Mouse (Mus musculus) embryonic facial prominence, embryonic 11.5 days (tissue): ENCODE measurements around the gene A730061H03Rik. TPM values are rescaled to one million over a fixed set of nuclear protein-coding genes. Genes with fewer than 3 reads are reported as not detected.

Experiments
- ATAC-seq: fragments of 200-750 bp; cut with Nextera tagmentation; replicated peaks from 2 replicates; pipeline ENCODE4 v1.8.0; 2017; ENCODE audit warnings: low read depth; ENCODE audit not compliant: insufficient number of reproducible peaks, low FRiP score, low TSS enrichment
- DNase-seq: peaks from one replicate; pipeline ENCODE4 v3.0.0-alpha.2; 2015; ENCODE audit warnings: low spot score
- H3K27ac ChIP-seq: fragments of 300-500 bp; sonication (generic); replicated peaks from 2 replicates; pipeline ENCODE4 v1.5.1; 2014; ENCODE audit warnings: mild to moderate bottlenecking, low read depth, low read length, control low read depth
- H3K27me3 ChIP-seq: fragments of 300-500 bp; sonication (generic); 2 replicates; pipeline ENCODE4 v1.6.1; 2014; ENCODE audit warnings: mild to moderate bottlenecking, low read length, moderate library complexity, mixed read lengths; ENCODE audit not compliant: control insufficient read depth, insufficient read depth
- H3K36me3 ChIP-seq: fragments of 300-500 bp; sonication (generic); replicated peaks from 2 replicates; pipeline ENCODE4 v1.6.1; 2014; ENCODE audit warnings: low read depth, mild to moderate bottlenecking, low read length, moderate library complexity, mixed read lengths; ENCODE audit not compliant: control insufficient read depth, insufficient read depth
- H3K4me1 ChIP-seq: fragments of 300-500 bp; sonication (generic); 2 replicates; pipeline ENCODE4 v1.6.1; 2014; ENCODE audit warnings: low read length, mixed read lengths; ENCODE audit not compliant: control insufficient read depth, insufficient read depth
- H3K4me2 ChIP-seq: fragments of 300-500 bp; sonication (generic); 2 replicates; pipeline ENCODE4 v1.6.1; 2014; ENCODE audit warnings: low read depth, mild to moderate bottlenecking, control low read depth, low read length, moderate library complexity
- H3K4me3 ChIP-seq: fragments of 300-500 bp; sonication (generic); 2 replicates; pipeline ENCODE4 v1.5.1; 2014; ENCODE audit warnings: low read depth, low read length, control low read depth
- H3K9ac ChIP-seq: fragments of 300-500 bp; sonication (generic); replicated peaks from 2 replicates; pipeline ENCODE4 v1.6.1; 2014; ENCODE audit warnings: mild to moderate bottlenecking, control low read depth, low read length
- H3K9me3 ChIP-seq: fragments of 300-500 bp; sonication (generic); replicated peaks from 2 replicates; pipeline ENCODE4 v1.6.1; 2016; ENCODE audit warnings: mild to moderate bottlenecking, low read length, inconsistent platforms, mixed read lengths; ENCODE audit not compliant: control insufficient read depth
- WGBS: fragments of 180-500 bp; shearing (Covaris S2); extraction: QIAGEN DNeasy Blood & Tissue Kit; methylation state at CpG from one replicate; pipeline ENCODE4 v1.1.7; 2014; 5-methylcytosine and 5-hydroxymethylcytosine counted together
- polyA plus RNA-seq: library from polyadenylated mRNA; unstranded; fragments of >200 nt; fragmentation: Nextera tagmentation; extraction: Ambion mirVana; gene quantifications from 2 replicates; pipeline ENCODE4 v1.2.1, GENCODE M21; 2014

A730061H03Rik gene
- polyA plus RNA-seq, 1 experiment from 2014 or later = not detected

GRCm38 (mm10) chr14:55598521-55599390, 38.5 kb upstream of the A730061H03Rik start:
- H3K27me3 ChIP-seq = no peaks in the 10 kb centered on the region
- H3K4me3 ChIP-seq = no peak overlapping the region
- no peaks in the 10 kb centered on the region; the same call in 1 of the 2 replicates for H3K4me1 ChIP-seq
- no peak for ATAC-seq
- H3K36me3 ChIP-seq = peaks cover 15% of the 10 kb centered on the region
- no peak overlapping the region; the same call in 1 of the 2 replicates for H3K4me2 ChIP-seq
- H3K9me3 ChIP-seq = no peaks in the 10 kb centered on the region
- H3K9ac ChIP-seq = no peak overlapping the region
- H3K27ac ChIP-seq = no peak overlapping the region
- DNase-seq = no peak
- 94% methylated on average over 21 of the region's 21 CpGs for WGBS

GRCm38 (mm10) chr14:55596036-55596690, 36.0 kb upstream of the A730061H03Rik start:
- no peaks in the 10 kb centered on the region for H3K9me3 ChIP-seq
- H3K4me2 ChIP-seq = no peak overlapping the region
- H3K27me3 ChIP-seq = no peaks in the 10 kb centered on the region
- ATAC-seq (no peak), DNase-seq (no peak)
- WGBS = 82% methylated on average over 13 of the region's 13 CpGs
- H3K4me3 ChIP-seq = no peak overlapping the region
- H3K27ac ChIP-seq = no peak overlapping the region
- H3K4me1 ChIP-seq = 0 out of 2 replicates have a peak, but pooled peaks cover 2% of the 10 kb centered on the region
- H3K36me3 ChIP-seq = peaks cover 12% of the 10 kb centered on the region
- H3K9ac ChIP-seq = no peak overlapping the region

- peaks cover 7% of the 10 kb centered on the region; the same call in 1 of the 2 replicates for H3K36me3 ChIP-seq
Observed at GRCm38 (mm10) chr14:55592226-55592625, 32.0 kb upstream of the A730061H03Rik start.

GRCm38 (mm10) chr14:55591331-55591891, 31.2 kb upstream of the A730061H03Rik start, which contains the start of gene Rnf31:
Rnf31 (plus strand) TSS chr14:55591708.
- peak within 1 kb of the TSS; percentile 91 for H3K4me2 ChIP-seq
- under 1% methylated on average over 33 of the region's 33 CpGs for WGBS
- H3K27me3 ChIP-seq = no peaks in the 10 kb centered on the region
- ATAC-seq = peak; percentile 88
- no peaks in the 10 kb centered on the region for H3K9me3 ChIP-seq
- peak within 1 kb of the TSS; percentile 86 for H3K9ac ChIP-seq
- H3K27ac ChIP-seq = peak within 1 kb of the TSS; percentile 89
- H3K4me3 ChIP-seq = peak within 1 kb of the TSS; percentile 91
- DNase-seq = peak; percentile 94
- peaks cover 7% of the 10 kb centered on the region; the same call in 1 of the 2 replicates for H3K36me3 ChIP-seq
- 0 out of 2 replicates have a peak, but pooled peaks cover 2% of the 10 kb centered on the region for H3K4me1 ChIP-seq

More at GRCm38 (mm10) chr14:55592226-55592625, 32.0 kb upstream of the A730061H03Rik start:
- DNase-seq = no peak
- 5% methylated on average over 16 of the region's 16 CpGs for WGBS
- Histone ChIP-seq H3K4me1 (0 out of 2 replicates have a peak, but pooled peaks cover 2% of the 10 kb centered on the region), H3K9ac (peak overlapping the region; percentile 86), H3K9me3 (no peaks in the 10 kb centered on the region), H3K4me3 (peak overlapping the region; percentile 91), H3K27me3 (no peaks in the 10 kb centered on the region), H3K4me2 (peak overlapping the region; percentile 91), H3K27ac (peak overlapping the region; percentile 57; the same call in 1 of the 2 replicates)
- ATAC-seq = no peak

- ATAC-seq = peak; percentile 94
- no peaks in the 10 kb centered on the region for H3K27me3 ChIP-seq
- H3K27ac ChIP-seq = peak within 1 kb of the TSS; percentile 89
- peak; percentile 96 for DNase-seq
- 2% methylated on average over 22 of the region's 22 CpGs for WGBS
- 0 out of 2 replicates have a peak, but pooled peaks cover 2% of the 10 kb centered on the region for H3K4me1 ChIP-seq
- H3K9me3 ChIP-seq = no peaks in the 10 kb centered on the region
- H3K36me3 ChIP-seq = peaks cover 4% of the 10 kb centered on the region; the same call in 1 of the 2 replicates
- peak within 1 kb of the TSS; percentile 91 for H3K4me2 ChIP-seq
- H3K9ac ChIP-seq = peak within 1 kb of the TSS; percentile 86
- peak within 1 kb of the TSS; percentile 91 for H3K4me3 ChIP-seq
Observed at GRCm38 (mm10) chr14:55590748-55591330, 30.6 kb upstream of the A730061H03Rik start, which contains the start of gene Psme2. Psme2 (minus strand) TSS chr14:55591113.

- Histone ChIP-seq H3K9me3 (no peaks in the 10 kb centered on the region), H3K27ac (no peak overlapping the region), H3K9ac (peak overlapping the region; percentile 53), H3K4me1 (0 out of 2 replicates have a peak, but pooled peaks cover 2% of the 10 kb centered on the region), H3K27me3 (no peaks in the 10 kb centered on the region), H3K4me3 (peak overlapping the region; percentile 91), H3K36me3 (no peaks in the 10 kb centered on the region; the same call in 1 of the 2 replicates), H3K4me2 (peak overlapping the region; percentile 91)
- WGBS = 87% methylated on average over 11 of the region's 11 CpGs
- no peak for DNase-seq
- no peak for ATAC-seq
Observed at GRCm38 (mm10) chr14:55589771-55590448, 29.7 kb upstream of the A730061H03Rik start.

- no peaks in the 10 kb centered on the region; the same call in 1 of the 2 replicates for H3K36me3 ChIP-seq
- ATAC-seq (no peak), DNase-seq (no peak)
- 91% methylated on average over 5 of the region's 5 CpGs for WGBS
- no peaks in the 10 kb centered on the region for H3K9me3 ChIP-seq
- peaks cover 2% of the 10 kb centered on the region; the same call in 1 of the 2 replicates for H3K4me1 ChIP-seq
- no peak overlapping the region for H3K9ac ChIP-seq
- no peak overlapping the region for H3K27ac ChIP-seq
- no peaks in the 10 kb centered on the region for H3K27me3 ChIP-seq
- no peak overlapping the region for H3K4me3 ChIP-seq
- H3K4me2 ChIP-seq = no peak overlapping the region
Observed at GRCm38 (mm10) chr14:55589271-55589670, 29.1 kb upstream of the A730061H03Rik start.
